Mouse (Mus musculus) MEL-GATA-1-ER (cell line): ENCODE measurements around the gene 2810459M11Rik.
"Not testable (repeated sequence)": the region's sequence is repeated elsewhere in the genome, so short reads cannot be mapped to it uniquely, and the experiment has no call there.

Source experiments
- DNase-seq: peaks from one replicate; pipeline ENCODE4 v3.0.0-alpha.2; 2012; ENCODE audit warnings: low read depth; ENCODE audit errors: extremely low read depth

Gene 2810459M11Rik

GRCm38 (mm10) chr1:86045848-86046805 lies at the start of gene 2810459M11Rik:
Gene 2810459M11Rik, plus strand, starts transcription at chr1:86045863.
- no peak for DNase-seq

- no peak for DNase-seq
These were observed 48.4 kb upstream of the 2810459M11Rik start for GRCm38 (mm10) chr1:85997221-85997620.

GRCm38 (mm10) chr1:85998012-85998411 lies 47.7 kb upstream of the 2810459M11Rik start:
- no peak for DNase-seq

- DNase-seq: no peak
These were observed 45.7 kb upstream of the 2810459M11Rik start for GRCm38 (mm10) chr1:85999853-86000570.

GRCm38 (mm10) chr1:86005540-86005939 lies 40.1 kb upstream of the 2810459M11Rik start:
- no peak for DNase-seq

- DNase-seq: no peak
These were observed 39.6 kb upstream of the 2810459M11Rik start for GRCm38 (mm10) chr1:86006040-86006439.

GRCm38 (mm10) chr1:86007778-86008177 lies 37.9 kb upstream of the 2810459M11Rik start:
- peak; percentile 44 for DNase-seq

GRCm38 (mm10) chr1:86015758-86016157 lies 29.9 kb upstream of the 2810459M11Rik start:
- DNase-seq: not testable (repeated sequence)

- no peak for DNase-seq
These were observed 29.1 kb upstream of the 2810459M11Rik start, which contains the start of gene Spata3 for GRCm38 (mm10) chr1:86016516-86016915. Gene Spata3, plus strand, starts transcription at chr1:86016816.

- DNase-seq: no peak
These were observed 27.2 kb upstream of the 2810459M11Rik start for GRCm38 (mm10) chr1:86018235-86019055.

- DNase-seq: no peak
These were observed 24.2 kb upstream of the 2810459M11Rik start for GRCm38 (mm10) chr1:86021365-86021989.

- no peak for DNase-seq
These were observed 13.2 kb upstream of the 2810459M11Rik start for GRCm38 (mm10) chr1:86032273-86032987.

- DNase-seq: no peak
These were observed 7.3 kb upstream of the 2810459M11Rik start for GRCm38 (mm10) chr1:86038191-86038951.

GRCm38 (mm10) chr1:86040131-86040530 lies 5.5 kb upstream of the 2810459M11Rik start:
- no peak for DNase-seq

GRCm38 (mm10) chr1:86040817-86041216 lies 4.8 kb upstream of the 2810459M11Rik start:
- DNase-seq: no peak

- no peak for DNase-seq
These were observed 607 bp upstream of the 2810459M11Rik start for GRCm38 (mm10) chr1:86045056-86045455.

- no peak for DNase-seq
These were observed 1.3 kb downstream of the 2810459M11Rik start for GRCm38 (mm10) chr1:86046833-86047563.

- no peak for DNase-seq
These were observed 2.6 kb downstream of the 2810459M11Rik start for GRCm38 (mm10) chr1:86048231-86048630.

GRCm38 (mm10) chr1:86048744-86049143 lies 3.1 kb downstream of the 2810459M11Rik start:
- no peak for DNase-seq
